Mouse (Mus musculus): ENCODE data around the gene Gstm7.
"Not testable (repeated sequence)": the region's sequence is repeated elsewhere in the genome, so short reads cannot be mapped to it uniquely, and the experiment has no call there.

The Gstm7 gene

DNA sequence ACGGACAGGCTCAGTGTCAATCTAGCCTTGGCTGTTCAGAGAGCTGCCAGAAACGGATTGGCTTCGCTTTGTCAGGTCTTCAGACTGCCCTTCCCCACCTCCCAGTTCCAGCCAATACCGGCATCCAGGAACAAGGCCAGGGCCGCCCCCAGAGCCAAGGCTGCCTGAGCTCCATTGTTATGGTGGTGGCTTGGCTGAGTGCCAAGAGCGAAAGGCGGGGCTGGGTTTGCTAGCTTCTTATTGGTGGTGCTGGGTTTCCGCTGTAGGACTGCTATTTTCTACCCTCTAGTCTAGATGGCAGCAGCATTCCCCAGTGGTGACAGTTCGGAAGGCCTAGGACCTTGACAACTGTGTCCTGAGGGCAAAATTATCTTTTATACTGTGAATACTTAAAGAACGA, at the start of gene Gstm7:
TSS of gene Gstm7 (minus strand) at position 148 of the 400 bp plus-strand sequence.
- in situ Hi-C loops (cut with MboI): no loop called here

DNA sequence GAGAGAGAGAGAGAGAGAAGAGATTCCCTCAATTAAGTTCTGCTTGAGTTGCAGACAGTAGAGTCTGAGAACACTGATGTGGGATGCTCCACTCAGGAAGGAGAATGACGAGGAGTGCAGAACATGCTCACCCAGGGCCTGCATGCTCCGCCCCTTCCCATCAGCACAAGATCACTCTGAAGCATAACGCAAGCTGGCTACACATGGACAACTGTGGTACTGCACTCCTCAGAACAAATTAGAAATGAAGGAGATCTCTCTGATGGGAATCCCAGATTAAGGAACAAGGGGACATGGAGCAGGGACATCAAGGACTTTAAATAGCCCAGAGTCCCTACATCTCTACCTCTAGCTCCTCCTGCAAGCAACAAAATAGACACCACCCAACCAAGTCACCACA, 49.6 kb upstream of the Gstm7 start:
- in situ Hi-C loops (cut with MboI): no loop called here

DNA sequence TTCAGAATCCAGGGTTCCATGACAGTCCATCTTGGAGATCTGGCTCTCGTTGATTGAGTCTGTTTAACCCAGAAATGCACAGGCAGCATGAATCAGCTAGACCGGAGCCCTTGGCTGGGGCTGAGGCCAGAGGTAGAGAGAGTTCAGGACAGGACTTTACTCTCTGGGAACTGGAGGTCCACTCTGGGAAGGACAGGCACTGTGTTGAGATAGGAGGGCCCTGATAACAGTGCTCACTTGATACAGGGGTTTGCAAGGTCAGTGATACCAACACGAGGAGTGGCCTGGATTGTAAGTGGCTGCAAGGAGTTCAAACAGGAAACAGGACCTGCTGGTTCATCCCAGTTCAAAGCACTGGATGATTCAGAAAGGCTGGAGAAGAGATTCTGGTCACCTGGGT, 46.1 kb upstream of the Gstm7 start:
- in situ Hi-C loops (cut with MboI): no loop called here

DNA sequence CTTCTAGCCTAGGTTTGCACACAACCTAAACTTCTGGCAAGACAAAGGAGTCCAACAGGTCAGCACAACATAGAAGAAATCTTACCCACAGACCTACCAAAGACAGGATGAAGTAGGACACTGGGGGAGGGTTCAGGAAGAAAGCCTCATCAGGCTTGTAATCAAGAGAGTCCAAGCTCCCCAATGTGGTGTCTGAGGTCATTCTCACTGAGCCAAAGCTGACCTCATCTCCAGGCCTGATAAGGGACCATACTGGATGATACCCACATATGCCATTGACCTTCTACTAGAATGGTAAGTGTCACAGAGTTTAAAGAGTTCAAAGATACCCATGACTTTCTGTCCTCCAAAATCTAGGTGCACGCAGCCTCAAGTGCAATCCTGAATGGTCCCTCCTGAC, 42.6 kb upstream of the Gstm7 start:
- in situ Hi-C loops (cut with MboI): no loop called here

DNA sequence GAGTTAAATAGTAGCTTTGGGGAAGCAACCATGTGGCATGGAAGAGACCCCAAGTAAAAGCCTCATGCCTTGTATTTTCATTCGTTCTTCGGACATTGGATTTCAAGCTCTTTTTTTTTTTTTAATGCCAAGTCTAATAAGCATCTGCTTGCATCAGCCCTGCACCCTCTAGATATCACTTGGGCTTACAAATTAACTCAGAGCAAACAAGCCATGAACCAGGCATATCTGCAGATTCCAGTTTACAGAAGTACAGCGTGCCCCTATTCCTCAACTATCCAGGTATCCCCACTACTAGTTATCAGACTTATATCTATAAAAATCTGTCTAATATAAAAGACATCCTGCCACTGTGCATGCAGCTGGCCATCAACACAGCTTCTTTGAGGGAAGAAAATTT, 40.5 kb upstream of the Gstm7 start:
- in situ Hi-C loops (cut with MboI): no loop called here

DNA sequence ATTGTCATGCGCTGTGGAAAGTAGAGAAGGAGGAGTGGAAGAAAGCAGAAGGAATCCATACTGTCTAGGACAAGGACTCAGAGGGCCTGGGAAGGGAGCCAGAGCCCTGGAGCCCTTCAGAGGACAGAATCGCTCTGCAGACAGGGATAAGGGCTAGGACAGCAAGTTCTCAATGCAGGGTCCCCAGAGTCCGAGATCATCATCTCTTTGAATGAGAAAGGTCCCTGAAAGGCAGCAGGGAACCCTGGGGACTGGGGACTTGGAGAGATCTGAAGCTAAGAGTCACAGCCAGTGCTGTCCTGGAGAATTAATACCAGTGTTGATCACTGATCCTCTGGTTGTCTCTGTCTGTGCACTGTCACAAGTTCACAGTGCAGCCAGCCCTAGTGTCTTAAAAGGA, 39.5 kb upstream of the Gstm7 start:
- in situ Hi-C loops (cut with MboI): not testable (repeated sequence)

DNA sequence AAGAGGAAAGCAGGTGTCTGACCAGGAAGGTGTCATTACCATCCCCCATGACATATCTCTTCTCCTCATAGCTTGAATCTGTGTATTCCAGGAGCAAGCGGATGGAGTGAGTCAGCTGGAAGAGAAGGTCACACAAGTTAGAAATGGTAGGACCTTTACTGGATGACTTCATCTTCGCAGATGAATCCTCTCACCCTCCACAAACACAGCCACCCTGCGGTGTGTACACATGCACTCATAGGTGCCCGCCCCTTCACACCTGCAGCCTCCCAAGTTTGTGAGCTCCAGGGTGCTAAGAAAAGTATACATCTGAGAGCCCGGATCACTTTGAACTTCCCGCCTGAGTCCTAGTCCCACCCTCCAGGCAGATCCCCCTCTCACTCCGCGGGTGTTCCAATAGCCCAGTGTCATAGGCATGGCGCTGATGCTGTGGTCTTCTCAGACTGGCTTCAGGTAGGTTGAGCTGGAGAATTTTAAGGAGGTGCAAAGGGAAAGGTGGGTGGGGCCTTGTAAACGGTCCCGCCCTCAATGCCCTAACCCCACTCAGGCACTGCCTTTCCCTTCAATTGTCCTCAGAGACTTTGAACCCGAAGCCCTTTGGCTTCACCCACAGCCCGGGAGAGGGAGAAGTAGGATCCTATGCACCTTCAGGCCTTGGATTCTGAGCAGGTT, 37.2 kb upstream of the Gstm7 start, which contains the start of gene Gstm3:
TSS of gene Gstm3 (minus strand) at position 560 of the 672 bp plus-strand sequence.
- in situ Hi-C loops (cut with MboI): no loop called here

DNA sequence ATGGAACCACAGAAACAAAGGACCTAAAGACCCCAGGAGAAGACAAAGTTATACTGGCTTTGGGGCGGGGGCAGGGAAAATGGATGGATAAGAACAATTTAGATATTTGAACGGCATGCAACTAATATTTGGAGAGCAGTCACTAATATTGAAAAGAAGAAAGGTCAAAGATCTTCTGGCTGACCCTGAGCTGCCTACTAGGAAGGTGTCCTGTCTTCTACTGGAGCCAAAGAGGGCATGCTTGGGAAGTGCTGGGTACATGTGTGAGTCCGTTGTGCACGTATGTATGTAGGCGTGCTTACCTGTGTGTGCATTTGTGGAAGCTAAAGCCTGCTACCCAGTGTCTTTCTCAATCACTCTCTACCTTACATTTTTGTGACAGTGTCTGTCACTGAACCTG, 35.0 kb upstream of the Gstm7 start:
- in situ Hi-C loops (cut with MboI): no loop called here

DNA sequence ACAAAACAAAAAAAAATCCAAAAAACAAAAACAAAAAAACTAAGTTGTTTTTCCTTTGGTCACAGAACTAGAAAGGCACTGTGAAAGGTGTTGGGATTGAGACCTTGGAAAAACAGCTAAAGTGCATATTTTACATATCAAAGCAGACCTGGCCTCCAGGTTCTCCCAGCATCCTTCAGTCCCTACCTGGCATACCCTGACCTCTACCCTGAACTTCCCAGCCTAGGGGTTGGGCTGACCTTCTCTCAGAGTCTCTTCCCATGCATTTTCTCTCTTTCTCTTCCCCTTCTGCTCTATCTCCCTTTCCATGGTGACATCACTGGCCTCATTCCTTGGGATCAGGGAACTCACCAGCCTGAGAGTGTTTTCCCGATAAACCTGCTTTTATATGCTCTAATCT, 34.0 kb upstream of the Gstm7 start:
- in situ Hi-C loops (cut with MboI): no loop called here

DNA sequence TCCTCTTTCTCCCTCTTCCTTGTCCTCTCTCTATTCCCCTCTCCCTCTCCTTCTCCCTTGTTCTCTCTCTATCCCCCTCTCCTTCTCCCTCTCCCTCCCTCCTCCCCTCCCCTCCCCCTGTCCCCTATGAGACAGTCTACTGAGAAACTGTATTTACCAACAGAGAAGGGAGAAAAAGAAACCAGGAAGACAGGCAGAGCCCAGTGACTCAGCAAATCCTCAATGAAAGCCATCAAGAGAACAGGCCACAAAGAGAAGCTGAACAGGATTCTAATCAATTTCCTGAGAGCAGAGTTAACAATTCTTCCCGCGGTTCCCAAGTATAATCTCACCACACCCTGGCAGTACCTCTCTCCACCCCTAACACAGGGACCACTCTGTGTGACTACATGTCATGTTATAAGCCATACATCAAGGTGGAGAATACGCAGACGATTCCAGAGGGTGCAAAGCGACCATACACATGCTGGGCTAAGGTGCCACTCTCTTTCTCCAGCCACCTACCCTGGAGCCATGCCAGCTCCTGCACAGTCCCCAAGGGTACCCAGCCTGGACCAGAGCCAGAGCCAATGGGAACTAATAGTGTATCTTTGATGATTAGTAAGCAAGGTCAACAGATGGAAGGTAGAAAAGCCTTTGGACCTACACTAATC, 33.2 kb upstream of the Gstm7 start:
- in situ Hi-C loops (cut with MboI): no loop called here

DNA sequence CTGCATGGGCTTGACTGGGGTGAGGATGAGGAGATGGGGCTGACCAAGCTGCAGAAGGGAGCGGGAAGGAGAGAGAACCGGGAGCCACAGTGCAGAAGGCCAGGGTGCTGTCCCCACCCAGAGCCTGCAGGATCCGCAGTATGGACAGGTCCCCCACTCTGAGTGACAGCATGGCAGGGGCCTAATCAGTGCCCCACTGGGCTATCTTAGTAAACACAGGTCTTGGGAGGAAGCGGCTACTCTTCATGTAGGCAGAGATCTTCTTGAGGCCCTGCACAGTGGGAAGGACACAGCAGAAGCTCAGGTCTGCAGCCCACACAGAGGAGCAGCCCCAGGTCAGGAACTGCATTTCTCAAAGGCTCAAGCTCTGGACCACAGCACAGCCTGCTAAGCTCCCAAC, 32.4 kb upstream of the Gstm7 start:
- in situ Hi-C loops (cut with MboI): no loop called here

DNA sequence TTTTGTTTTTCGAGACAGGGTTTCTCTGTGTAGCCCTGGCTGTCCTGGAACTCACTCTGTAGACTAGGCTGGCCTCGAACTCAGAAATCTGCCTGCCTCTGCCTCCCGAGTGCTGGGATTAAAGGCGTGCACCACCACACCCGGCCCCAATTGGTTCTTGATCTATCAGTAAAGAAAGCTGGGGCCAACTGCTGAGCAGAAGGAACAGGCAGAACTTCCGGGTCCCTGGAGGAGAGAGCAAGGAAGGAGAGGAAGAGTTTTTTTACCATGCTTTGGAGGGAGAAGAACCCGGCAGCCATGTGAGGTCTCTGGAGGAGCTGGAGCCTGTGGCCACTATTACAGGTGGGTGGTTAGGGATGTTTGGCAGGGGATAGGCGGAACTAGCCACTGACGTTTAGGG, 23.6 kb upstream of the Gstm7 start:
- in situ Hi-C loops (cut with MboI): not testable (repeated sequence)

DNA sequence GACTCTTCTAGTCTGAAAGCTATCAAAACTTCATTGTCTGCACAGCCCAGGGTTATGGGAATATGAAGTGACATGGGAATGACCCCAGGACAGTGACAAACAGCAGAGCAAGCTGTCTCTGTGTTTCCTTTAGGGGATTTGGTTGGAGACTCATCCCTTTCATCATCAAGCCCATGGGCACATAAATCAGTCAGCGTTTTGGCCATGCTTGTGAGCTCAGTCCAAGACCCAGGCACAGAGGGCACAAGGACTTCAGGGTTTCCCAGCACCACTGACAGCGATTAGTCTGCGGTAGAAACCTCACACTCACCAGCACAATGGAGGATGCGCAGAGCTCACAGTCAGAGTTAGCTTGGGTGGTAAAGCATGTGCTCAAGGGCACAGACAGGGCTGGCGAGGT, 22.3 kb upstream of the Gstm7 start:
- in situ Hi-C loops (cut with MboI): no loop called here

DNA sequence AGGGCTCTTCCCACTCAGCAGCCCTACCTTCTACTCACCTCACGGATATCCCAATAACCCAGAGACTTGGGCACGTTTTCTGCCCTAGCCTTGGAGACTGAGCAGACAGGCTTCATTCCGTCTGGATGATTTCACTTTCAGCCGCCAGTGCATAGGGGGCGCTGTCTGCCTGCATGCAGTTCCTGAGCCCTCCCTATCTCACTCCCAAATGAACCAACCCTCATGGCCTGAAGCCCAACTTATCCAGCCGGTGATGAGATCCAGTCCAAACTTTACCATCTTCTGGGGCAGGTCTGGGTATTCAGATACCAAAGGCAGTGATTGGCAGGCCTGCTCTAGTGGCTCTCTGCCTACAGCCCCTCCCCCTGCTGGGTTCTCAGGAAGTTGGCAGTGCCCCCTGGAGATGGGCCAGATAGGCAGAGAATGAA, 21.7 kb upstream of the Gstm7 start:
- in situ Hi-C loops (cut with MboI): no loop called here

DNA sequence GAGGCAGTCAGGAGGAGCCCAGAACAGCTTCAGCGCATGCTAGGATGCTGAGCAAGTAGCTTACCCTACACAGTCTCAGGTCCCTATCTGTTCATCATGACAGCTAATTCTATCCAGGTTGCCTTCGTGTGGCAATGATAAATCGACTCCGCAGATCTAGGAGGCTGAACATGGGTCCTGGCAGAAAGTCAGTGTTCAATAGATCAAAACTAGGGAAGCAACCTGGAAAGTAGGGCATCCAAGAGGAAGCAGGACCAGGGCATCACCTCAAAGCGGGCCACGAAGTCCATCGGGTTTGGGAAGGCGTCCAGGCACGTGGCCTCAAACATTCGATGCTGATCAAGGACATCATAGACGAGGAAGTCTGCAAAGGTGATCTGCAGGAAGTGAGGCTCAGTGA, 18.9 kb upstream of the Gstm7 start:
- in situ Hi-C loops (cut with MboI): no loop called here

DNA sequence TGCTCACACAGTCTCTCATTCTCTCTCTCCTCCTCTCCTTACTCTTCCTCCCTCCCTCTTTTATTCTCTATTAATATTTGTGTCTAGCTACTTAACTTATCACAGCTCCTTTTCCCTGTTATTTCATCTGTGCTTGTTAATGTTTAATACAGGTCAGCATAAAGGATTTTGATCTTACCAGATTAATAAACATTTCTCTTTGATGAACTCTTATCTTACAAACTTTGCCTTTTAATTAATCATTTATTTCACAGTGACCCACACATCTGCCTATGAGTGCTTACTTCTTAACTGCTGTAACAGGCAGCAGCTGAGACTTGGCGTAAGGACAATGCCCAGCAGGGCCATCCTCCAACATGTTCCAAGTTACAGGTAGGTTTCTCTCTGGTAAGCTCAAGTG, 17.8 kb upstream of the Gstm7 start:
- in situ Hi-C loops (cut with MboI): not testable (repeated sequence)

DNA sequence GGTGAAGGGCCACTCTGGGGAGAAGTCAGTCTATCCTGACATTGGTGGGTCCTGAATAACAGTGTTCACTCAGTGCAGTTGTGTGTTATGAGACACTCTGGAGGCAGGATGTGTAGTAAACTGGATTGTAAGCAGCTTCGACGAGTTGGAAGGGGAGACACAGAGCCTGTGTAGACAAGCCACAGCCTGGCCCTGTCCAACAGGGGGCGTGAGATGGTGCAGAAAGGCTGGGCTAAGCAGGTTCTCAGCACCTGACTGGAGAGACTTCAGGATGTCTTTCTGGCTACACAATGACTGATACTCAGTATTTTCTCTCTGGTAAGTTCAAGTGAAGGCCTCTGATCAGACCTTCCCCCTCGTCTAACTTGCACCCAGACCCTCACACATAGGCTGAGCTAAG, 14.1 kb upstream of the Gstm7 start:
- in situ Hi-C loops (cut with MboI): no loop called here

DNA sequence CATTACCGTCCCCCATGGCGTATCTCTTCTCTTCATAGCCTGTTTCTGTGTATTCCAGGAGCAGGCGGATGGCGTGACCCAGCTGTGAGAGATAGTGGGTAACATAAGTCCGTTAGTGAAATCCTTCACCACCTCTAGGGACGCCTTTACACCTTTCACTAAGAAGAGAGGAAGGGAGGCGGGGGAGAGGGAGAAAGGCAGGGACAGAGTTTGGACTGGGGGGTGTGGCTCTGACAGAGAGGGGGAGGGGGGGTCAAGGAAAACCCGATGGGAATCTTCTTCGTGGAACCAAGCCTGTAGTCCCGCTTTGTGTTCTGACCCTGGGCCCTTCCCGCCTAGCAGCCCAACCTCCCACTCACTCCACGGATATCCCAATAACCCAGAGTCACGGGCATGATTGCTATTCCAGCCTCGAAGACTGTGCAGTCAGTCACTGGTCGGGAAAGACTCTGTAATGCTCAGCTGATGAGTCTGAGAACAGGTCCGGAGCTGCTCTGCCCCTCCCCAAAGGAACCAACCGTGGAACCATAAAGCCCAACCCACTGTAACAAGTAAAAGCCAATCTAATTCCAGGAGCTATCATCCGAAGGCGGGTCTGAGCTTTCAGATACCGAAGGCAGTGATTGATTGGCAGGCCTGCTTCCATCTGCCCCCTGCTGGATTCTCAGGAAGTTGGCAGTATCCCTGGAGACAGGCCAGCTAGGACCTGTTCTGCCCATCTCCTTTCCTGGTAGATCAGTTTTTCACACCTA, 11.8 kb upstream of the Gstm7 start, which contains the start of gene Gstm6:
TSS of gene Gstm6 (minus strand) at position 511 of the 752 bp plus-strand sequence.
- in situ Hi-C loops (cut with MboI): no loop called here

DNA sequence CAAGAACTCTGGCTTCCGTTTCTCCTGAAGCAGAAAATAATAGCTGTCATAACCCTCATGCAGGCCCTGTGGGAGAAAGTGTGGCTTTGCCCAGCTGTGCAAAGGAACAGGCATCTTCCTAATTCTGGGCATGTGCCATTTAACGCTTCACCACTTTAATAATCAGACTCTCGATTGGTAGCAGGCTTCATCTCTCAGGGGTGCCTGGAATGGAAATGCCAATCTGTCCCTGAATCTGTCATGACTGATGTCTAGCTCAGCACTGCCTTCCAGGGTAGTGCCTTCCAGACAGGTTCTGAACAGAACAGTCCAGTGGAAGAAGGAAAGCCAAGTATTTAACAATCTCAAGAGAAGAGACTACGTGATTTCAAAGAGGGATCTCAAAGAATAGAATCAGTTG, 9.6 kb upstream of the Gstm7 start:
- in situ Hi-C loops (cut with MboI): no loop called here

DNA sequence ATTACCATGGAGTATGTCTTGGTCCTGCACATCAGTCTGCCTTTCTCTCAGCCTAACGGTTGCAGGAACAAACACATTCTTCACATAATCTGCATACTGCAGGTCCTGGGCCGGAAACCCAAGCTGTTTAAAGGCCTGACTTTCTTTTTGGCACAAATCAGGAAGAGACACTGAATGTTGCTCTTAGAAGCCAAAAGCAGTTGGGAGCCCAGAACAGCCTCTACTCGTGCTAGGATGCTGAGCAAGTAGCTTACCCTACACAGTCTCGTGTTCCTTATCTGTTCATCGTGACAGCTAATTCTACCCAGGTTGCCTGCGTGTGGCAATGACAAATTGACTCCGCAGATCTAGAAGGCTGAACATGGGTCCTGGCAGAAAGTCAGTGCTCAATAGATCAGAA, 8.9 kb upstream of the Gstm7 start:
- in situ Hi-C loops (cut with MboI): no loop called here

DNA sequence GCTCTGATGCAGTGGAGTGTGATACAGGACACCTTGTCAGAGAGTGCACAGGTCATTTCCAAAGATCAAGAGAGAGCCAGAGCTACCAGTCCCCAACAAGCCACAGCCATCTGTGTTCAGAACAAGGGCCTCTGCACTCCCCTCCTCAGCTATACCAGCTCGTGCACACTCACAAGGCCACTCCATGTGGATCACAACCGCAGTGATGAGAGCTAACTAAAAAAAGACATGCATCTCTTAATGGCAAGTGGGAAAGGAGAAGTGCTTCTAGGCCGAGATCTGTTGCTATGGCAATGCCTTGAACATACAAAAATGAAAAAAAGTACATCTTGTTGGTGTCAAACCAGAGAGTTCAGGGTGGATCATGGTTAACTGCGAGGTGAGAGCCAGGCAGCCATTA, 8.2 kb upstream of the Gstm7 start:
- in situ Hi-C loops (cut with MboI): no loop called here

DNA sequence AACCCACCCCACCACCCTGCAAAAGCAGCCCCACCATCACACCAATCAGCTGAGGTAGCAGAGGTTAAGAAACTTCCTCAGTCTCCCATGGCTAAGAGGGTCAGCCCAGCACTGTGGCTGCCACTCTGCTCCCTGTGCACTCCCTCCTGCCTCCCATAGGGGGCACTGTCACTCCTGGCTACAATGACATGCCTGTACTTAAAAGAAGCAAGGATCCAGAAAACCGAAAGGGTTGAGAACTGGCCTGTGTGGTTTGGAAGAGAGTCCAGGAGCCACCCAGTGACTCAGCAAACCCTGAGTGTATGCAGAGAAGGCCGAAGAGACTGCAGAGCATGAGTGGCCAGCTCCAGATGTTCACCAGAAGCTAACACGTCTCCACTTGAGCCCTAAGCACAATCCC, 7.8 kb upstream of the Gstm7 start:
- in situ Hi-C loops (cut with MboI): no loop called here

DNA sequence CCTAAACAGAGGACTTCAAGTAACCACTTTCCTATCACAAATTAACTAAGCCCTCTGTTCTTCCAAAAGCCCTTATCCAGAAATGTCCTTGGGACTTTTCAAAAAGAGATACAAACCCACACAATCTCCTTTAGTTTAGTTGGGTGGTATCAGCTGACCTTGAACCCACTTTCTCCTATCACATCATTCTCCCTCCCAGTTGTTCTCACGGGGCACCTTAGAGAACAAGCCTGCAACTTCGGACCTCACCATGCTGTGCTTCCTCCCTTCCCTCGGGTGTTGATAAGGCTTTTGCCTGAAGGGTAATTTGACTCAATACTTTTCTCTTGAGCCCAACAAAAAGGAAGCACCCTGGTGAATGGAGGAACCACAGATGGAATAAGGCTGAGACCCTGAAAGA, 4.3 kb upstream of the Gstm7 start:
- in situ Hi-C loops (cut with MboI): no loop called here

Data from mature B cell (primary cell).